Mouse (Mus musculus): ENCODE data around the gene 4930550C14Rik. TPM values are rescaled to one million over a fixed set of nuclear protein-coding genes. Genes with fewer than 3 reads are reported as not detected.
A peak's percentile ranks its signal among the peaks of the same experiment; 100 is the strongest.

The 4930550C14Rik gene
- polyA plus RNA-seq, 1 experiment from 2014 or later, result 0.30 TPM

DNA sequence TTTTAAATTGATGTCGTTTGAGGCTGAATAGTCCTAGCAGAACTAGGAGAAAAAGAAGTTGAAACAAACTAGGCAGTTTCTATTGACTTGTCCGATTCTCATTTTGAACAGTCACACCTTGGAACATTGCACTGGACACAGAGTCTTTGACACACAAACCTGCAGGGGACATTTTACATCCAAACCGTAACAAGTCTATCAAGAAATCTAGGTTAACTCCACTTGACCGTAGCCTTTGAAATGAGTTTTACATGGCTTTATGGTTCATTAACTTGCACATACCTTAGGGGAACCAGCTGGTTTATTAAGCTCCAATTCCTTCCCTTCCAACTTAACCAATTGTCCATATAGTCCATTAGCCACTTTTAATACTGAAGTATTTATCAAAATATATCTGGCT is 1.4 kb upstream of the 4930550C14Rik start:
- Histone ChIP-seq H3K27ac (ENCODE audit: low read length) (no peak overlapping the region), H3K9ac (replicated peaks; ENCODE audit: low read depth, low read length) (no peak overlapping the region), H3K36me3 (ENCODE audit: control insufficient read depth, insufficient read depth) (no peaks in the 10 kb centered on the region), H3K4me2 (ENCODE audit: low read length) (no peak overlapping the region), H3K9me3 (ENCODE audit: control insufficient read depth, low read length) (no peaks in the 10 kb centered on the region), H3K4me1 (replicated peaks; ENCODE audit: control insufficient read depth, insufficient read depth, low read length) (peaks cover 10% of the 10 kb centered on the region; the same call in 1 of the 2 replicates), H3K27me3 (replicated peaks; ENCODE audit: control insufficient read depth, insufficient read depth, low read length) (no peaks in the 10 kb centered on the region), H3K4me3 (replicated peaks; ENCODE audit: low read length) (no peak overlapping the region)
- no peak for ATAC-seq
- 85% methylated on average over 4 of the region's 4 CpGs for WGBS

DNA sequence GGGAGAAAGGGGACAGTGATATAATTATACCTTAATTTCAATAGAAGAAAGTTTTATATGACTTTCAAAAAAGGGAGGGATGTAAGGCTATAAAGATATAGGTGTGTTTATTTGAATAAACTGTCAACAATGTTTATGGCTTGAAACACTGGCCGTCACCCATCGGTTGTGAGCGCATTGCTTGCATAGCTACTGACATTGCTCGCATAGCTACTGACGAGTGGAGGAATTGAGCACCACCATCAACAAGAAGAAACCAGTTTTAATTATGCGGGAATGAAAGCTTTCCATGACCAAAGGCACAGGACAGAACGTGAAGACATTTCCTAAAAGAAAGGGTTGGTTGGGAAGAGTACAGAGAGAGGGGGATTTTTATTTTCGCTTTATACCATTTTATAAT is 979 bp upstream of the 4930550C14Rik start:
- no peak overlapping the region for H3K9ac ChIP-seq (replicated peaks; ENCODE audit: low read depth, low read length)
- no peak overlapping the region for H3K4me3 ChIP-seq (replicated peaks; ENCODE audit: low read length)
- 91% methylated on average over 8 of the region's 8 CpGs for WGBS
- H3K9me3 ChIP-seq (ENCODE audit: control insufficient read depth, low read length), result no peaks in the 10 kb centered on the region
- H3K27ac ChIP-seq (ENCODE audit: low read length), result no peak overlapping the region
- no peaks in the 10 kb centered on the region for H3K27me3 ChIP-seq (replicated peaks; ENCODE audit: control insufficient read depth, insufficient read depth, low read length)
- H3K36me3 ChIP-seq (ENCODE audit: control insufficient read depth, insufficient read depth), result no peaks in the 10 kb centered on the region
- no peak overlapping the region for H3K4me2 ChIP-seq (ENCODE audit: low read length)
- no peak for ATAC-seq
- peaks cover 10% of the 10 kb centered on the region; the same call in 1 of the 2 replicates for H3K4me1 ChIP-seq (replicated peaks; ENCODE audit: control insufficient read depth, insufficient read depth, low read length)

DNA sequence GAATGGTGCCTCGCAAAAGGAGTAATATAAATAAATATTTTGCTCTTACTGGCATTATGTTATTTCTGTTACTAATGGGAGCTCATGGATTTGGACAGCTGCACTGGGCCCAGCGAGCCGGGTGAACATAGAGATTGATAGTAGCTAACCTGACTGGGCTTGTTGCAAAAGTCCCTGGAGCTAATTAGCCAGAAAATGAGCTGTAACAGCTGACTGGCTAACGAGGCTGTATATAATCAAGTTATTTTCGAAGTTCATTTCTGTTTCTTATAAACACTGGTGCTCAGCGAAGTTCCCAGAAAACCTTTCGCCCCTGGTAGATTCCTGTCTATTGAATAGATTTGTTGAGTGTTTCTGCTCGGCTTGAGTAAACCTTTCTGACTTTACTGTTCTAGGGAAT is 866 bp downstream of the 4930550C14Rik start:
- 36% methylated on average over 8 of the region's 8 CpGs for WGBS
- H3K4me2 ChIP-seq (ENCODE audit: low read length), result no peak overlapping the region; the same call in 1 of the 2 replicates
- no peaks in the 10 kb centered on the region for H3K27me3 ChIP-seq (replicated peaks; ENCODE audit: control insufficient read depth, insufficient read depth, low read length)
- peaks cover 10% of the 10 kb centered on the region; the same call in 1 of the 2 replicates for H3K4me1 ChIP-seq (replicated peaks; ENCODE audit: control insufficient read depth, insufficient read depth, low read length)
- no peak overlapping the region for H3K27ac ChIP-seq (ENCODE audit: low read length)
- H3K36me3 ChIP-seq (ENCODE audit: control insufficient read depth, insufficient read depth), result no peaks in the 10 kb centered on the region
- no peak overlapping the region for H3K9ac ChIP-seq (replicated peaks; ENCODE audit: low read depth, low read length)
- ATAC-seq, result no peak
- H3K4me3 ChIP-seq (replicated peaks; ENCODE audit: low read length), result no peak overlapping the region
- H3K9me3 ChIP-seq (ENCODE audit: control insufficient read depth, low read length), result no peaks in the 10 kb centered on the region

DNA sequence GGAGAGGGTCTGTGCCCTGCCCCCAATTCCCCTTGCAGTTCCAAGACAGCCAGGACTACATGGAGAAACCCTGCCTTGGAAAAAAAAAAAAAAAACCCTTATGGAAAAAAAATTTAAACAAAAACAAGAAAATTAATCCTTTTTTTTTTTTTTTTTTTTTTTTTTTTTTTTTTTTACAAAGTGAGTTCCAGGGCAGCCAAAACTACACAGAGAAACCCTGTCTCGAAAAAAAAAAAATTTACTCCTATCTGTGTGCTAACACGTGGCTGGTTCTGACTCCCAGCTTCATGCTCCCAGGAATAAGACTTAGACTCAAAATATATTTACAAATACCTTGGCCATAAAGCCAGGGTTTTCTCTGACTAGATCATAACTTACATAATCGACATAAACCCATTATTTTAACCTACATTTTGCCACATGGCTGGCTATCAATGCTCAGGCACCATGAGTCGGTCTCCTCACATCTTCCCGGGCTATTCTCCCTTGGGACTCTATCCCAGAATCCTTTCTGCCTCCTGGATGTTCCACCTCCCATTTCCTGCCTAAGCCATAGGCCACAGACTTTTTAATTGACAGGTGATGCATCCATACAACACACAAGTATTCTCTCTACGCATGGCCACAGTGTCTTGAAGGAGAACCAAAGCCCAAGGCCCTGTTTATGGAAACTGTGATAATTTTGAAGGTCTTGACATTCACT is 2.1 kb downstream of the 4930550C14Rik start:
- H3K27ac ChIP-seq (ENCODE audit: low read length), result no peak overlapping the region
- H3K4me3 ChIP-seq (replicated peaks; ENCODE audit: low read length), result no peak overlapping the region
- H3K4me1 ChIP-seq (replicated peaks; ENCODE audit: control insufficient read depth, insufficient read depth, low read length), result peaks cover 10% of the 10 kb centered on the region; the same call in 1 of the 2 replicates
- H3K4me2 ChIP-seq (ENCODE audit: low read length), result no peak overlapping the region
- no peak overlapping the region for H3K9ac ChIP-seq (replicated peaks; ENCODE audit: low read depth, low read length)
- ATAC-seq, result no peak
- H3K27me3 ChIP-seq (replicated peaks; ENCODE audit: control insufficient read depth, insufficient read depth, low read length), result no peaks in the 10 kb centered on the region
- no peaks in the 10 kb centered on the region for H3K36me3 ChIP-seq (ENCODE audit: control insufficient read depth, insufficient read depth)
- 85% methylated on average over 6 of the region's 6 CpGs for WGBS
- no peaks in the 10 kb centered on the region for H3K9me3 ChIP-seq (ENCODE audit: control insufficient read depth, low read length)

DNA sequence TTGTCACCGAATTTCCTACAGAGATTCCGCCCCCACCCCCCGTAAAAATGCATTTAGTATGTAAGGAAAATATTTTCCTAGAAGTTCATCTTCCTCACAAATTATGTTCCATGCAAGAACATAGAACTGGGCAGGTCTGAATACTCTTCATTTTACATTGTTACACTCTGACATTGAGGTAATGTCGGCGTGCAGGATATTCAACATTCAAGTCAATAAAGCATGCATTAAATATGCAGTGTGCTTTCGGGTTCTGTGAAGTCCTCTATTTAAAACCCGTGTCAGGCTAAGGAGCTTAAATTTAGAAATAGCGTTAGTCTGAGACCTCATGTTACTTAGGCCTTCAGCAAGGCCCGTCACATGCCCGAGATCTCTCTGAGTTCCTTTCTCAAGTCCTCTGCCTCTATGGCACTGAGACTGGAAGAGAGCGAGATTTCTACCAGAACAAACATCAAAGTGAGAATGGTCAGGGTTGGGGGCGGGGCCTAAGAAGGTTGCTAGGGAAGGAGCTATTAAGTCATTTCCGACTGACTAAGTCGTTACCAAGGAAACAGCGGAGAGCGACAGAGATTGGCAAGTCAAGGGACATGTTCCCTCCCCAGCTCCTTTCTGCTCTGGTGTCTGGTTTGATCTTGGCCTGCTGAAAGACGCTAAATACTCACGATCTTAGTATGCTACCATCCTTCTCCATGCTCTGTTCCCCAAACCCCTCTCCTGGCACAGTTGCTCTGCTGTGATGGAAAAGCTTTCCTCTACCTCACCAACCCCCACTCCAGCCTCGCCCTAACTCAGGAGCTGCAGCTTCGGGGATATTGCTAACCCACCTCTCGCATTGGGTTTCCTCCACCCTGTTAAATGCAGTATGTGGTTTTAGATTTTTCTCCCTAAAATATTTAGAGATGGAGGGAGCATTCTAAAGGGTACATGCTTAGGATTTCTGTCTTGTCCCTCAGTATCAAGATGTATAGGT is 2.9 kb downstream of the 4930550C14Rik start:
- 27% methylated on average over 21 of the region's 21 CpGs for WGBS
- Histone ChIP-seq H3K4me1 (replicated peaks; ENCODE audit: control insufficient read depth, insufficient read depth, low read length) (peaks cover 10% of the 10 kb centered on the region; the same call in 1 of the 2 replicates), H3K36me3 (ENCODE audit: control insufficient read depth, insufficient read depth) (no peaks in the 10 kb centered on the region), H3K9me3 (ENCODE audit: control insufficient read depth, low read length) (no peaks in the 10 kb centered on the region), H3K27ac (ENCODE audit: low read length) (peak overlapping the region; percentile 82), H3K9ac (replicated peaks; ENCODE audit: low read depth, low read length) (peak overlapping the region; percentile 56), H3K4me3 (replicated peaks; ENCODE audit: low read length) (peak overlapping the region; percentile 41), H3K27me3 (replicated peaks; ENCODE audit: control insufficient read depth, insufficient read depth, low read length) (no peaks in the 10 kb centered on the region), H3K4me2 (ENCODE audit: low read length) (peak overlapping the region; percentile 55)
- peak; percentile 97 for ATAC-seq

DNA sequence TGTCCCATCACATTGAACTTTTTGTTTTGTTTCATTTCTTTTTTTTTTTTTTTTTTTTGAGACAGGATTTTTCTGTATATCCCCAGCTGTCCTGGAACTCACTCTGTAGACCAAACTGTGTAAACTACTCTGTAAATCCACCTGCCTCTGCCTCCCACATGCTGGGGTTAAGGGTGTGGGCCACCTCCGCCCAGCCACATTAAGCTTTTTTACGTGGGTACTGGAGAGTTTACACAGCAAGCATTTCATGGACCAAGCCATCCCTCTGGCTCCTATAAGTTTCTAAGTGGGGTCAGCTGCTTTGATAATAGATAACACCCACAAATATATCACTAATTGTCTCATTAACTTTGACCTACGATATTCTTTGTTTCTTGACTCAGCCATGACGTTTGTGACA is 6.4 kb downstream of the 4930550C14Rik start:
- Histone ChIP-seq H3K4me2 (ENCODE audit: low read length) (no peak overlapping the region), H3K27ac (ENCODE audit: low read length) (no peak overlapping the region), H3K9me3 (ENCODE audit: control insufficient read depth, low read length) (no peaks in the 10 kb centered on the region), H3K9ac (replicated peaks; ENCODE audit: low read depth, low read length) (no peak overlapping the region), H3K4me3 (replicated peaks; ENCODE audit: low read length) (no peak overlapping the region), H3K27me3 (replicated peaks; ENCODE audit: control insufficient read depth, insufficient read depth, low read length) (no peaks in the 10 kb centered on the region), H3K36me3 (ENCODE audit: control insufficient read depth, insufficient read depth) (no peaks in the 10 kb centered on the region), H3K4me1 (replicated peaks; ENCODE audit: control insufficient read depth, insufficient read depth, low read length) (0 out of 2 replicates have a peak, but pooled peaks cover 2% of the 10 kb centered on the region)
- 89% methylated on average over 4 of the region's 4 CpGs for WGBS
- no peak for ATAC-seq

DNA sequence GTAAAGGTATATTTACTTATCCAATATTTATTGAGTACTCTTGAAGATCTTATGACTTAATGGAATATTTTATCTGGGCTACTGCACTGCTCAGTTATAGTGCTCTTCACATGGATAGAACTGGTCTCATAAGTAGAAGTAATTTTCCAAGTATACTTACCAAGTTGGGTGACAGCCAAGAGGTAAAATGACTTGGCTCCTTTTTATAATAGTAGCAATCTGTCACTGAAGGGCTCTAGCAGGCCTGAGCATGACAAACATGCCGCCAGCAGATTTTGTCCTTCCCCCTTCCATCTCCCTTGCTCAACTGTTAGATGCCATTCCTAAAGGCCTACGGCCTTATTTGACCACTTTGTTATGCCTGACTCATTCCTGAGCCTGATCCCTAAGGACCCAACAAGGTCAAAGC is 6.8 kb downstream of the 4930550C14Rik start:
- ATAC-seq, result no peak
- H3K4me3 ChIP-seq (replicated peaks; ENCODE audit: low read length), result no peak overlapping the region
- 77% methylated on average over 2 of the region's 2 CpGs for WGBS
- H3K4me1 ChIP-seq (replicated peaks; ENCODE audit: control insufficient read depth, insufficient read depth, low read length), result 0 out of 2 replicates have a peak, but pooled peaks cover 2% of the 10 kb centered on the region
- H3K27ac ChIP-seq (ENCODE audit: low read length), result no peak overlapping the region
- H3K9ac ChIP-seq (replicated peaks; ENCODE audit: low read depth, low read length), result no peak overlapping the region
- H3K9me3 ChIP-seq (ENCODE audit: control insufficient read depth, low read length), result no peaks in the 10 kb centered on the region
- no peak overlapping the region for H3K4me2 ChIP-seq (ENCODE audit: low read length)
- H3K27me3 ChIP-seq (replicated peaks; ENCODE audit: control insufficient read depth, insufficient read depth, low read length), result no peaks in the 10 kb centered on the region
- H3K36me3 ChIP-seq (ENCODE audit: control insufficient read depth, insufficient read depth), result no peaks in the 10 kb centered on the region

DNA sequence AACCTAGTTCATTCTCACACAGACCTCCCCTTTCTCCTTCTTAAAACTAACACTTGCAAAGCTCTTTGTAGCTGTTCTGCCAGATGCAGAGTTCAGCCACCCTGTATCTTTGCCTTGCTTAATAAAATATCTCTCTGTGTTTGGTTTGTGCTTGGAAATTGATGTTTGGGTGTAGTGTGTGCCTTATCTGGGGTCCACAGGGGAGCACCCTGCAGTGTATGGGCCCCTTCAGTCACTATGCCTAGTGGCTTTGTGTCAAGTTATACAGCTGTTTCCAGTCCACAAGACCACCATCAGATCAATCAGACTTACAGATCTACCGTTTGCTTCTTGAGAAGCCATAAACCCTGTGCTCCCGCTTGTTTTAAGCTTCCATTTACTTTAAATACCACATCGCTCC is 7.3 kb downstream of the 4930550C14Rik start:
- Histone ChIP-seq H3K9me3 (ENCODE audit: control insufficient read depth, low read length) (no peaks in the 10 kb centered on the region), H3K27ac (ENCODE audit: low read length) (no peak overlapping the region), H3K27me3 (replicated peaks; ENCODE audit: control insufficient read depth, insufficient read depth, low read length) (no peaks in the 10 kb centered on the region), H3K9ac (replicated peaks; ENCODE audit: low read depth, low read length) (no peak overlapping the region), H3K4me2 (ENCODE audit: low read length) (no peak overlapping the region), H3K4me3 (replicated peaks; ENCODE audit: low read length) (no peak overlapping the region), H3K4me1 (replicated peaks; ENCODE audit: control insufficient read depth, insufficient read depth, low read length) (0 out of 2 replicates have a peak, but pooled peaks cover 2% of the 10 kb centered on the region), H3K36me3 (ENCODE audit: control insufficient read depth, insufficient read depth) (no peaks in the 10 kb centered on the region)
- WGBS, result 93% methylated on average over 3 of the region's 3 CpGs
- ATAC-seq, result no peak

Data from forebrain, embryonic 16.5 days (tissue).